Mouse (Mus musculus): Measurements from ENCODE around the gene Uqcrc2.

Uqcrc2 gene

DNA sequence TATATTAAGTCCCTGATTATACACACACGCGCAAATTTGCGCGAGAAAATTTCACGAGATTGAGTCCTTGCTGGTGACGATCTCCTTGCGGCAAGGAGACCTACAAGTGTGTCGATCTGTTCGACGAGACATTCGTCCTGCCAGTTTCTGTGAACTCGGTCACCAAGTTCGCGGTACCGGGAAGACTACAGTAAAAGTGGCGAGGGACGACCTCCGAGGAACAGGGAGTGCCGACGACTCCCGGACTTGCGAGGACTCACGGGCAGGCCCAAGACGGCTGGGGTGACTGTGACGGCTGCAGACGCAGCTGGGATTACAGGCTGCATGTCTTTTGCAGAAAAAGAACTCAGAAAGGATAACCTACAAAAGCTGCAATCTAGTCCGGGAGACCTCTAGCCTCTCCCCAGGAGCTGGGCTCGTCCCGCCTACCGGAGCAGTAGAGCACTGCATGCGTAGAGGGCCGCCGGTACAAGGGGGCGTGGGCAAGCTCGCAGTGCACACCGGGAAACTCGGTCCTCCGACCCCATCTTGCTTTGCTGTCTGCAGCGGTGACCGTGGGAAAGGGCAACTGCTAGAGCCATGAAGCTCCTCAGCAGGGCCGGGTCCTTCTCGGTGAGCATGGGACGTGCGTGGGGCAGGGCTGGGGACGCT, at the start of gene Uqcrc2:
TSS of gene Uqcrc2 (plus strand) at position 466 of the 651 bp plus-strand sequence.
- no peak for TF ChIP-seq GATA4 (IDR thresholded peaks at IDR 0.05; ENCODE audit: insufficient replicate concordance, low read length)

DNA sequence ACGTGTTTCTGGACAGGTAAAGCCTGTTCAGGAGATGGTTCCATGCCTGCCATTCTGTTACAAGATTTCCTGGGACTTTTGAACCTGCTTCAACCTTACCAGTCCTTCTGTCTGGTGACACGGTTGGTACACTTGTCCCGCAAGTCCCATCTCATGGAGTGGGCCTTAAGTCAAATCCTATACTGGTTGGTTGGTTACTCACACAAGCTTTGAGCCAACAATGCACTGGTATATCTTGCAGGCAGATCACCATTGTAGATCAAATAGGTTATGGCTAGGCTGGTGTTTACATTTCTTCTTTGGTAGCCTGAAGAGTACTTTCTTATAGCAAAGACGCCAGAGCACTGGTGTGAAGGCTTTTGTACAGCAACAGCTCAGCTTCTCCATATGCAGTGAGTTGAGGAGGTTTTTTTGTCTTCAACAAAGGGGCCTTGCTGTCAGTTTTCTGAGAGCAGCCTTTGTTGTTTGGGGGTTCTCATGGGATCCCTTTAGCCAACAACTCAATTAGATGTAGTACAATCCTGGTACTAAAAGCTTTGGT, 37.7 kb upstream of the Uqcrc2 start:
- no peak for TF ChIP-seq GATA4 (IDR thresholded peaks at IDR 0.05; ENCODE audit: insufficient replicate concordance, low read length)

GRCm38 (mm10) chr7:120597744-120598243, 37.2 kb upstream of the Uqcrc2 start:
- no peak for TF ChIP-seq GATA4 (IDR thresholded peaks at IDR 0.05; ENCODE audit: insufficient replicate concordance, low read length)

- no peak for TF ChIP-seq GATA4 (IDR thresholded peaks at IDR 0.05; ENCODE audit: insufficient replicate concordance, low read length)
Measured at GRCm38 (mm10) chr7:120598355-120598754, 36.6 kb upstream of the Uqcrc2 start.

DNA sequence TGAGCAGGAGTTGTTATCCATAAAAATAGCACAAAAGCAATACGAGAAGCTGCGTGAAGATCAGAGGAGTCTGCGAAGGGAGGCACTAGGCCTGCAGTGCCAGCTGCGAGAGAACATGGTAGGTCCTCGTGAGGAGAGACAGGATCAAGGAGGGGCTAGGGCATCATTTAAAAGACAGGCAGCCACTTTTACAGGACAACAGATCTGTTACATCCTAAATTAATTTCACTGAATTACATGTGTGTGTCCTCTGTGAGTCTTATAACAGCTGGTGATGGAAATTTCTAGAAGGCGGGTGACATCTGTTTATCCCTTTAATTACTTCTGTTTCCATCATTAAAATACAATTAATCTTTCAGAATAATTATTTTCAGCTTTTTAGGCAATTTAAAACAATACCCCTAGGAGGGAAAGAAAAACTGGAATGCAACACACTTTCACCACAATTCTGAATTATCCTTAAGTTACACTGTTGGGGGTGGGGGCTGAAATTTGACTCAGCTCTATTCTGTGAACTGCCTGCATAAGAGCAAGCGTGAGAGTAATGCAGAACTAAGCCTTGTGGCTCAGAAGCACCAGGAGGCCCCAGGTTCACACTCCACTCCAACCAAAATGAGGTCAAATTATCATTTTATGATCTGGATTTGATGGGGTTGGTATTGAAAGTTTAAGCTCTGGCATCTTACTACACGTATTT, 14.8 kb upstream of the Uqcrc2 start:
- TF ChIP-seq GATA4 (IDR thresholded peaks at IDR 0.05; ENCODE audit: insufficient replicate concordance, low read length) = no peak

DNA sequence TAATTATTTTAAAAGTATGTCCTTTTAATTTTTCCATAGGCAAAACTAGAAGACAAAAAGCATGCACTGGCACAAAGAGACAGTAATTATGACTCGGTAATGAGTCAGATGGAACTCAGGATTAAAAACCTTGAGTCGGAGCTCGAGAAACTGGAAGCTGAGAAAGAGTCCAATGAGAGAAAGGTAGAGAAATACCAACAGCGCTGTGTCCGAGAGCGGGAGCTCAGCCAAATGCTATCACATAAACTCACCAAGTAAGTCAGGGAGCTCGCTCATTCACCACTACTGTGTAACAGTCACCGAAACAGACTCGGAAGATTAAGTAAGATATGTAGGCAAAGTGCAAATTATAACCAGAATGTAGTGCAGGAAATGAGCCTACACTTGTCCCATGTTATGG, 14.1 kb upstream of the Uqcrc2 start:
- no peak for TF ChIP-seq GATA4 (IDR thresholded peaks at IDR 0.05; ENCODE audit: insufficient replicate concordance, low read length)

DNA sequence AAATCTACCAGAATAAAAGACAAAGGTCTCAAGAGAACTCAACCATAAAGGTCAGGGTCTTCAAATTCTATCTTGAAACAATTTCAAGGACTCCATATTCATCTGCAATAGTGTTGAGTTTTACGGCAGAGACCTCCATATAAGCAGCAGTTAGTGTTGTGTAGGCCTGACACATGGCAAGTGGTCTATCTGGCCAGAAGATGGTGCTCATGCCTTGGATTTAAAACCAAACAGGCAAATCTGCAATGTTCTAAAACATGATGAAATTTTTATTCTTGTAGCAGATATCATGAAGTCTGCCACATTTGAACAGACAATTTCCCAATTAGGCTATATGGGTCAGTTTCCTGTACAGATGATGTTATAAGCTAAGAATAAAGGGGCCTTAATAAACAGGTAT, 2.5 kb upstream of the Uqcrc2 start:
- no peak for TF ChIP-seq GATA4 (IDR thresholded peaks at IDR 0.05; ENCODE audit: insufficient replicate concordance, low read length)

DNA sequence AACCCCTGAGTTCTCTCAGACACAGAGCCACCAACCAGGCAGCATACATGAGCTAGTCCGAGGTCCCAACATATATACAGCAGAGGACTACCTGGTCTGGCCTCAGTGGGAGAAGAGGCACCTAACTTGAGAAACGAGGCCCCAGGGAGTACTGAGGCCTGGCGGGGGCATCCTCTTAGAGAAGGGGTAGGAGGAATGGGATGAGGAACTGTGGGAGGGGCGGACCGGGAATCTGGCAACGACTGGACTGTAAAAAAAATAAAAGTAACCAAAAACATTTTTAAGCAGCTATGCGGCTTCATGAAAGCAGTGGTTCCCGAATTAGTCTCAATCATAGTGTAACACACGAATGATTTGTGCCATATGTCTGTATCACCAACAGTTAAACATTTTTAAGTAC, 675 bp upstream of the Uqcrc2 start:
- no peak for TF ChIP-seq GATA4 (IDR thresholded peaks at IDR 0.05; ENCODE audit: insufficient replicate concordance, low read length)

GRCm38 (mm10) chr7:120635362-120635781, 396 bp downstream of the Uqcrc2 start:
- no peak for TF ChIP-seq GATA4 (IDR thresholded peaks at IDR 0.05; ENCODE audit: insufficient replicate concordance, low read length)

GRCm38 (mm10) chr7:120635821-120636220, 845 bp downstream of the Uqcrc2 start:
- no peak for TF ChIP-seq GATA4 (IDR thresholded peaks at IDR 0.05; ENCODE audit: insufficient replicate concordance, low read length)

GRCm38 (mm10) chr7:120643217-120643616, 8.2 kb downstream of the Uqcrc2 start:
- TF ChIP-seq GATA4 (IDR thresholded peaks at IDR 0.05; ENCODE audit: insufficient replicate concordance, low read length) = no peak

GRCm38 (mm10) chr7:120647849-120648248, 12.9 kb downstream of the Uqcrc2 start:
- TF ChIP-seq GATA4 (IDR thresholded peaks at IDR 0.05; ENCODE audit: insufficient replicate concordance, low read length) = no peak

DNA sequence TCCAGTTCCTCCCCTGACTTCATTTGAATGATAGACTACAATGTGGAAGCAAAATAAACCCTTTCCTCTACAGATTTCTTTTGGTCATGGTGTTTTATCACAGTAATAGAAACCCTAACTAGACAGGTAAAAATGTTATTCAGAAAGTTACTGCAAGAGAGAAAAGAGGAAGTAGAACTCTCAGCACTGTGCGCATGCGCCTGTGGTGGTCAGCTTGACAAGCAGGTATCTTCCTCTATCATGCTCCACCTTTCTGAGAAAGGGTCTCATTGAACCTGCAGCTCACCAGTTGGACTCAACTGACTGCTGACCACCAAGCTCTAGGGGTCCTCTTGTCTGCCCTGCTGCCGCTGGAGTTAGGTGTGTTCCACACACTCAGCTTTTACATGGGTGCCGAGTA, 27.1 kb downstream of the Uqcrc2 start:
- no peak for TF ChIP-seq GATA4 (IDR thresholded peaks at IDR 0.05; ENCODE audit: insufficient replicate concordance, low read length)

DNA sequence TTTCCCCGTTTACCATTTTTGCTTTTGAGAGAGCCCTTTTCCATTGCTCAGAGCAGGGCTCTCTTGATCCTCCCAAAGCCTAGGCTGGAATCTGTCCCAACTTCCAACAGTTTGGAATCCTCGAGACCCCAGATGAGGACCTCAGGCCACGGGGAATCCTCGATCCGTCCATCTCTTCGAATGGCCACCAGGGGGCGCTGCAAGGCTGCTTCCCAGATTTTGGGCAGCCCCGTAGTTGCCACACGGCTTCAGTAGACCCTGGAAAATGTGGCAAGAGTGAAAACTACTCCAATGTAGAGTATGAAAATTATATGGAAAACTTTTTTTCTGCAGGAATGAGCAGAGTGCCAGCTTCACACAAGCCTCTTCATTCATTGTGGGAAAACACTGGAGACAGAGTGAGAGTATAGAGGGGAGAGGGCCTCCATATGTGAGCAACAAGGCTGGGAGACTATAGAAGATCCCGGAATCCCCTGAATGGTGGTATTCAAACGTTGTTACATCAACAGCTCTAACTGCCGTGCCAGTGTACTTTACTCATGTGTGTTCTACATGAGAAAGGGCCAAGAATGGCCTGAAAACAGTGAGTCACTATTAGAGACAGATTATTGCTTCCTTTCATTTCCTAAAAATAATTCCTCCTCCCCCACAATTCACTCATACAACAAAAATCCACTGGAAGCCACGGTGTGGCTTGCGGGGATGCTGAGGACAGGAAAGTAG, 35.3 kb downstream of the Uqcrc2 start, which contains the start of gene Pdzd9:
TSS of gene Pdzd9 (minus strand) at position 191 of the 723 bp plus-strand sequence.
- no peak for TF ChIP-seq GATA4 (IDR thresholded peaks at IDR 0.05; ENCODE audit: insufficient replicate concordance, low read length)

DNA sequence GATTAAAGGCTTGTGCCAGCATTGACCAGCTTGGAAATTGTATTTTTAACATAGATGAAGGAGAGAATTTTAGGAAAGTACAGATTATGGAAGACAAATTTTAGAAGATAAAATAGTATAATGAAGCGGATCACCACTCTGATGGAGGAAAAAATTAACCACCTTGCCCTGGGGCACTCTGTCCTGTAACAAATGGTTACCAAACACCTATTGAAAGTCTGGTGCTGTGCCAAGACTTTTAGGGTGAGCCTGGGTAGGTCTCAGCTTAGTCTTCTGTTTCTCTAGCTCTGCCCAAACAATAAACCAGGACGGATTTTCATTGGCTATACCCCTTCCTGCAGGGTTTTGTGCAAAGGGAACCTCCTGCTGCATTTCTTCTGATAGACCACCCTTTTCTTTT, 36.3 kb downstream of the Uqcrc2 start:
- TF ChIP-seq GATA4 (IDR thresholded peaks at IDR 0.05; ENCODE audit: insufficient replicate concordance, low read length) = no peak

Measured in liver, adult (tissue).